Mouse (Mus musculus) embryonic facial prominence, embryonic 10.5 days (tissue): ENCODE results near the gene Myo5a. TPM values are rescaled to one million over a fixed set of nuclear protein-coding genes. Genes with fewer than 3 reads are reported as not detected.

Source experiments
- DNase-seq: peaks from one replicate; pipeline ENCODE4 v3.0.0-alpha.2; 2017; ENCODE audit warnings: low spot score
- H3K27ac ChIP-seq: fragments of 300-500 bp; sonication (generic); replicated peaks from 2 replicates; pipeline ENCODE4 v1.5.1; 2016; ENCODE audit warnings: mild to moderate bottlenecking
- H3K27me3 ChIP-seq: fragments of 300-500 bp; sonication (generic); replicated peaks from 2 replicates; pipeline ENCODE4 v1.6.1; 2016; ENCODE audit warnings: low read depth, mild to moderate bottlenecking; ENCODE audit not compliant: poor library complexity, severe bottlenecking
- H3K36me3 ChIP-seq: fragments of 300-500 bp; sonication (generic); replicated peaks from 2 replicates; pipeline ENCODE4 v1.6.1; 2016; ENCODE audit warnings: mild to moderate bottlenecking, moderate library complexity
- H3K4me1 ChIP-seq: fragments of 300-500 bp; sonication (generic); 2 replicates; pipeline ENCODE4 v1.6.1; 2016
- H3K4me3 ChIP-seq: fragments of 300-500 bp; sonication (generic); 2 replicates; pipeline ENCODE4 v1.5.1; 2016; ENCODE audit warnings: mild to moderate bottlenecking, moderate library complexity
- H3K9me3 ChIP-seq: fragments of 300-500 bp; sonication (generic); 2 replicates; pipeline ENCODE4 v1.6.1; 2016; ENCODE audit warnings: mild to moderate bottlenecking
- WGBS: fragments of 180-500 bp; shearing (Covaris S2); methylation state at CpG from one replicate; pipeline ENCODE4 v1.1.7; 2016; 5-methylcytosine and 5-hydroxymethylcytosine counted together
- polyA plus RNA-seq: library from polyadenylated mRNA; unstranded; fragments of >200 nt; fragmentation: Nextera tagmentation; extraction: Ambion mirVana; gene quantifications from 2 replicates; pipeline ENCODE4 v1.2.1, GENCODE M21; 2016

Gene Myo5a
- polyA plus RNA-seq, 1 experiment from 2014 or later = 21.2 TPM

DNA sequence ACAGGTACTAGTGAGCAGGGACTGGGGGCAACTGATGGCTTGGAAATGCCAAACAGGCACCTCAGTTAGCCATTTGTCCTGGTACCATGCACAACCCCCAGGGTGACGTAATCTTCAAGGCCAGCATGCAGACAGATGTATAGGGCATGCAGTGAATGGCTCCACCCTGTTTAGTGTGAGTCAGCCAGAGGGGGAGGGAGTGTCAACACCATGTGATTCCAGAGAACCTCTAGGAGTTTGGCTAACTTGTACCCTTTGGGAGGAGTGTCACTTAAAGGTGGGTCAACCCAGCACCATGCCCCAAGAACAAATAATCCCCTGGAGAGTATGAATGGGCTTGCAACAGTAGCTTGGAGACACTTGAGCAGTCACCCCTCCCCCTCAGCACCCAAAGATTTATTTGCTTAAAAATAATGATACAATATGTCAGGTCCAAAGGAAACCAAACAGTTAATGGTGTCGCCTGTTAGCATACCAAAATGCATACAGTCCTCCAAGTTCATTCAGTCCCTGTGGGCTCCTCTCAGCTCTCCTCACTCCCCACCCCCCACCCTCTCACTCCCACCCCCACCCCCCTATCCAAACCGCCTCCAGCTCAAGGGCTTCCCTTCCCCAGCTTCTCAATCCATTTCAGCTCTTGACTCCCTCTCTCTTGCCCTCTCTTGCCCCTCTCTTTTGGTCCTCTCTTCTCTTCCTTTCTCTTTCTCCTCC is 193.3 kb downstream of the Myo5a start:
- Histone ChIP-seq H3K36me3 (no peaks in the 10 kb centered on the region), H3K4me3 (no peak overlapping the region), H3K9me3 (peaks cover 2% of the 10 kb centered on the region; the same call in 1 of the 2 replicates), H3K27ac (no peak overlapping the region), H3K4me1 (peaks cover 30% of the 10 kb centered on the region), H3K27me3 (no peaks in the 10 kb centered on the region)
- 51% methylated on average over 3 of the region's 3 CpGs for WGBS
- no peak for DNase-seq

DNA sequence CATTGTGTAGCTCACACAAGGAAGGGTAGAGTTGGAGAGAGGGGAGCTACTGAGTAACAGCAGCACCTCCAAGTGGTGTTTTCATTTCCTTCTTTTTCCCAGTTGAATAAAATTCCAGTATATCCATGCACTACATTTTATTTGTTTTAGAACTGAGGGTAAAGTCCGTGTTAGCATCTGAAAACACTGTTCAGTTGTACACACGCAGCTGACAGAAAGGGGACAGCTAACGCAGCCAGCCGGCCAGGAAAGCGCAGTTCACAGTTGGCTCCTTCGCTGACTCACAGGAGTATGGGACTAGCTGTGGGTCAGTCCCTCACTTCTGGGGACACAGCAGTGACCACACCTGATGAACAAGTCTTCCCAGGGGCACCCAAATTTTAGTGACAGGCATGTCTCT is 196.3 kb downstream of the Myo5a start:
- no peak overlapping the region for H3K4me3 ChIP-seq
- no peaks in the 10 kb centered on the region for H3K9me3 ChIP-seq
- H3K27ac ChIP-seq = no peak overlapping the region
- no peaks in the 10 kb centered on the region for H3K36me3 ChIP-seq
- 74% methylated on average over 6 of the region's 6 CpGs for WGBS
- H3K27me3 ChIP-seq = no peaks in the 10 kb centered on the region
- DNase-seq = no peak
- H3K4me1 ChIP-seq = peaks cover 14% of the 10 kb centered on the region; the same call in 1 of the 2 replicates

GRCm38 (mm10) chr9:75270382-75270781 is 199.6 kb downstream of the Myo5a start:
- 79% methylated on average over 6 of the region's 6 CpGs for WGBS
- no peak overlapping the region for H3K4me3 ChIP-seq
- DNase-seq = no peak

GRCm38 (mm10) chr9:75271539-75271938 is 200.7 kb downstream of the Myo5a start:
- no peaks in the 10 kb centered on the region for H3K36me3 ChIP-seq
- no peak overlapping the region for H3K4me3 ChIP-seq
- H3K27me3 ChIP-seq = no peaks in the 10 kb centered on the region
- no peak for DNase-seq
- WGBS = 93% methylated on average over 8 of the region's 8 CpGs
- peaks cover 4% of the 10 kb centered on the region; the same call in 1 of the 2 replicates for H3K4me1 ChIP-seq
- H3K27ac ChIP-seq = no peak overlapping the region
- H3K9me3 ChIP-seq = no peaks in the 10 kb centered on the region

More at GRCm38 (mm10) chr9:75270382-75270781, 199.6 kb downstream of the Myo5a start:
- Histone ChIP-seq H3K4me1 (0 out of 2 replicates have a peak, but pooled peaks cover 3% of the 10 kb centered on the region), H3K36me3 (no peaks in the 10 kb centered on the region), H3K27ac (no peak overlapping the region), H3K27me3 (no peaks in the 10 kb centered on the region), H3K9me3 (no peaks in the 10 kb centered on the region)

Other genes with a start within 250 kb of the Myo5a start
- 2.9 and 4.2 TPM in 2 replicates for gene Onecut1, start 209.1 kb upstream of the Myo5a start, polyA plus RNA-seq
- 6.6 and 8.6 TPM in 2 replicates for gene Fam214a, start 118.1 kb upstream of the Myo5a start, polyA plus RNA-seq
- 365 and 391 TPM in 2 replicates for gene Arpp19, start 33.4 kb upstream of the Myo5a start, polyA plus RNA-seq
- 1.2 and 1.3 TPM in 2 replicates for gene Myo5c, start 161.0 kb downstream of the Myo5a start, polyA plus RNA-seq
- gene Gnb5, start 235.3 kb downstream of the Myo5a start, polyA plus RNA-seq = 22.4 and 24.5 TPM in 2 replicates